Mouse (Mus musculus): Measurements from ENCODE around the gene Fhad1. TPM values are rescaled to one million over a fixed set of nuclear protein-coding genes. Genes with fewer than 3 reads are reported as not detected.

Fhad1 gene
- polyA plus RNA-seq, 1 experiment = 1.3 TPM

DNA sequence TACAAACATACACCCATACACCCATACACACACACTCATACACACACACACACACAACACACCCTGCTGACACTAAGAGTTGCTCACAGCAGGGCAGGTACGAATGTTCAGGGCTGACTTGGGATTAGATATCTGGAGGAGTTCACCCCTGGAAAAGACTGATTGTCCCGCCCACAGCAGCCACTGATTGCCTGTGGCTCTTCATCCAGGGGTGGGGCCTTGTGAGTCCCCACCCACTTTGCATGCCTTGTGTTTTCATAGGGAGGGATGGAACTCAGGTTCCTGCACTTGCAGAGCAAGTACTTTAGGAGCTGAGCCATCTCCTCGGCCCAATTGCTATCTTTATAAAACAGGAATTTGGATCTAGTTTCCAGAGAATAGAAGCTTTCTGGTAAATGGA lies 33.4 kb downstream of the Fhad1 start:
- H3K27ac ChIP-seq (ENCODE audit: control insufficient read depth, insufficient read depth, low read depth, low read length, poor library complexity) = no peak overlapping the region
- TF ChIP-seq CTCF (IDR thresholded peaks at IDR 0.05; ENCODE audit: control insufficient read depth, insufficient read depth, low read length) (no peak), POLR2A (IDR thresholded peaks at IDR 0.05; ENCODE audit: borderline replicate concordance, control insufficient read depth, low read depth, low read length) (no peak)
- no peaks in the 10 kb centered on the region for H3K4me1 ChIP-seq (ENCODE audit: control insufficient read depth, insufficient read depth, low read length)
- WGBS = 74% methylated on average over 3 of the region's 3 CpGs
- no peak overlapping the region for H3K4me3 ChIP-seq (replicated peaks; ENCODE audit: control insufficient read depth, low read depth, low read length)

DNA sequence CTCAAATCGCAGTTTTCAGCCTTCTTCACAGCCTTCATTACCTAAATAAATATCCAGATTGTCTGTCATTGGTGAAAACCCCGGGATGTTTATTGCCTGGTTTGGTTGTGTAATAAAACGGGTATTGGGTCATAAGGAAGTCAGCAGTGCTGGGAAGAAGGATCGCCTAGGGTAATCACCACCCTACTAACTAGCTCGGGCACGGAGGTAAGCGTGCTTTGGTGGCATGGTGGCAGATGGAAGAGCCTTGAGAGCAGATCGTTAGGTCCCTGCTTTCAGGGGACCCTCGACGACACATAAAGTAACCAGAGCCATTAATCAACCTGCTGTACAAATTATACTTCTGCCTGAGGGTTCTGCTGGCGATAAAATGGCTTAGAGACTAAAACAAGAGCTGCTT lies 36.3 kb downstream of the Fhad1 start:
- TF ChIP-seq CTCF (IDR thresholded peaks at IDR 0.05; ENCODE audit: control insufficient read depth, insufficient read depth, low read length) (no peak), POLR2A (IDR thresholded peaks at IDR 0.05; ENCODE audit: borderline replicate concordance, control insufficient read depth, low read depth, low read length) (no peak)
- WGBS = 44% methylated on average over 11 of the region's 11 CpGs
- H3K4me3 ChIP-seq (replicated peaks; ENCODE audit: control insufficient read depth, low read depth, low read length) = no peak overlapping the region
- H3K27ac ChIP-seq (ENCODE audit: control insufficient read depth, insufficient read depth, low read depth, low read length, poor library complexity) = no peak overlapping the region
- H3K4me1 ChIP-seq (ENCODE audit: control insufficient read depth, insufficient read depth, low read length) = no peaks in the 10 kb centered on the region

DNA sequence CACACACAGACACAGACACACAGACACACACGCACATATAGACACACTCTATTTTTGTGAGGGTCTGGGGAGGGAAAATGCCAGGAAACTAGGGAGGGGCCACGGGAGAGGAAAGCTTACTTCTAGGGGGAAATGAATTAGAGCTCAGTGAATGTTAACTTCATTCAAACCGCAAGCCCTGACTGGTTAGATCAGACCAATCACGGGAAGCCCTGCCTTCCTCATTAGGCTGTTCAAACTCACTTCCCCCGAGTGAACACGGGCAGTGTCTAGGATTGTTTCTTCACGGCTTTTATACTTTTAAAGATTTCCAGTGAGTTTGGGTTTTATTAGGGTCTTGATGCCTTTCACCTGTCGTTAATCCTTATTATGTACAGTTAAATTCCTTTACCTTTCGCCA lies 37.5 kb downstream of the Fhad1 start:
- Histone ChIP-seq H3K4me1 (ENCODE audit: control insufficient read depth, insufficient read depth, low read length) (no peaks in the 10 kb centered on the region), H3K27ac (ENCODE audit: control insufficient read depth, insufficient read depth, low read depth, low read length, poor library complexity) (no peak overlapping the region), H3K4me3 (replicated peaks; ENCODE audit: control insufficient read depth, low read depth, low read length) (no peak overlapping the region)
- WGBS = 11% methylated on average over 9 of the region's 9 CpGs
- TF ChIP-seq CTCF (IDR thresholded peaks at IDR 0.05; ENCODE audit: control insufficient read depth, insufficient read depth, low read length) (no peak), POLR2A (IDR thresholded peaks at IDR 0.05; ENCODE audit: borderline replicate concordance, control insufficient read depth, low read depth, low read length) (no peak)

DNA sequence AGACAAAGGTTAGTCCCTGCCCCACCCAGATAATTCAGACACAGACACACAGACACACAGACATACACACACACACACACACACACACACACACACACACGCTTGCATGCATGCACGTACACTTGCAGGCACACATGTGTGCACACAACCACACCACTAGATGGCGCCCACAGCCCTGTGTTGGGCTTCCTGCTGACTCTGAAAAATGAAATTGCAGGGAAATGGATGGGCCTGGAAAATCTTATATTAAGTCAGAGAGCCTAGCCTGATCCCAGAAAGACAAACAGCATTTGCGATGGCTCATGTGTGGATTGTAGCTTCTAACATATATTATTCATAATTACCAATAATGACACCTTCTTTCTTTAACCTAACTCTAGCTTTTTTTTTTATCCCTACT lies 38.7 kb downstream of the Fhad1 start:
- H3K4me3 ChIP-seq (replicated peaks; ENCODE audit: control insufficient read depth, low read depth, low read length) = no peak overlapping the region
- H3K27ac ChIP-seq (ENCODE audit: control insufficient read depth, insufficient read depth, low read depth, low read length, poor library complexity) = no peak overlapping the region
- TF ChIP-seq POLR2A (IDR thresholded peaks at IDR 0.05; ENCODE audit: borderline replicate concordance, control insufficient read depth, low read depth, low read length) (no peak), CTCF (IDR thresholded peaks at IDR 0.05; ENCODE audit: control insufficient read depth, insufficient read depth, low read length) (peak; percentile 73)
- WGBS = 33% methylated on average over 4 of the region's 4 CpGs
- no peaks in the 10 kb centered on the region for H3K4me1 ChIP-seq (ENCODE audit: control insufficient read depth, insufficient read depth, low read length)

DNA sequence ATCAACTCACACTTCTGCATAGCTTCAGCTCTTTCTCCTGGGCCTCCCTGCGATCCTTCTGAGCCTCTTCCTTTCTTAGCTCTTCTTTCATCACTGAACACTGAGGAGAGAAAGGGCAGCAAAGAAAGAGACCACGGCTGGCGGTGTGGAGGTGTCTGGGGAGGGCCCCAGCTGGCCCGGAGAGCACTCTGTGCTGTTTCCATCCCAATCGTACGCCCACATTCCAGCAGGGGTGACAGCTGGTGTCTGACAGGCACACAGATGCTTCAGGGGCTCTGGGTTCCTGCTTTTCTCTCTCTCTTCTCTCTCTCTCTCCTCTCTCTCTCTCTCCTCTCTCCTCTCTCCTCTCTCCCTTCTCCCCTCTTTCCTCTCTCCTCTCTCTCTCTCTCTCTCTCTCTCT lies 50.3 kb downstream of the Fhad1 start:
- no peaks in the 10 kb centered on the region; the same call in 1 of the 2 replicates for H3K4me1 ChIP-seq (ENCODE audit: control insufficient read depth, insufficient read depth, low read length)
- no peak overlapping the region for H3K27ac ChIP-seq (ENCODE audit: control insufficient read depth, insufficient read depth, low read depth, low read length, poor library complexity)
- no peak overlapping the region for H3K4me3 ChIP-seq (replicated peaks; ENCODE audit: control insufficient read depth, low read depth, low read length)
- TF ChIP-seq POLR2A (IDR thresholded peaks at IDR 0.05; ENCODE audit: borderline replicate concordance, control insufficient read depth, low read depth, low read length) = no peak
- TF ChIP-seq CTCF (IDR thresholded peaks at IDR 0.05; ENCODE audit: control insufficient read depth, insufficient read depth, low read length) = no peak
- 66% methylated on average over 6 of the region's 6 CpGs for WGBS

DNA sequence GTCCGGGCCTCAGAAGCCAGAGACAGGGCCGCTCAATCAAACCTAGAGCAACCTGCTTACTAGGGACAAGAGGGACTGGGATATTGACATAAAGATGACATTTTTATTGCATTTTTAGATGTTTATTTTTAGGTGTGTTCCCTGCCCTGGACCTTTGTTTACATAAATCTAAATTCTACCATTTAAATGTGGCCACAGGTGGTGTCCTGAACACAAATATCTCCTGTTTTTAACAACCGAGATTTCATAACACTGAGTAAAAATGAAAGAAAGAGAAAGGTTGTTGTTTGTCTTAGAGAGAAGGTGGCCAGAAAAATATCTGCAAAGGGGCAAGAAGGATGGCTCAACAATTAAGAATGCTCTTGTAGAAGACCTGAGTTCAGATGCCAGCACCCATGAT lies 51.0 kb downstream of the Fhad1 start:
- WGBS = 76% methylated on average over 3 of the region's 3 CpGs
- Histone ChIP-seq H3K27ac (ENCODE audit: control insufficient read depth, insufficient read depth, low read depth, low read length, poor library complexity) (no peak overlapping the region), H3K4me3 (replicated peaks; ENCODE audit: control insufficient read depth, low read depth, low read length) (no peak overlapping the region), H3K4me1 (ENCODE audit: control insufficient read depth, insufficient read depth, low read length) (no peaks in the 10 kb centered on the region; the same call in 1 of the 2 replicates)
- TF ChIP-seq CTCF (IDR thresholded peaks at IDR 0.05; ENCODE audit: control insufficient read depth, insufficient read depth, low read length) = no peak
- TF ChIP-seq POLR2A (IDR thresholded peaks at IDR 0.05; ENCODE audit: borderline replicate concordance, control insufficient read depth, low read depth, low read length) = no peak

DNA sequence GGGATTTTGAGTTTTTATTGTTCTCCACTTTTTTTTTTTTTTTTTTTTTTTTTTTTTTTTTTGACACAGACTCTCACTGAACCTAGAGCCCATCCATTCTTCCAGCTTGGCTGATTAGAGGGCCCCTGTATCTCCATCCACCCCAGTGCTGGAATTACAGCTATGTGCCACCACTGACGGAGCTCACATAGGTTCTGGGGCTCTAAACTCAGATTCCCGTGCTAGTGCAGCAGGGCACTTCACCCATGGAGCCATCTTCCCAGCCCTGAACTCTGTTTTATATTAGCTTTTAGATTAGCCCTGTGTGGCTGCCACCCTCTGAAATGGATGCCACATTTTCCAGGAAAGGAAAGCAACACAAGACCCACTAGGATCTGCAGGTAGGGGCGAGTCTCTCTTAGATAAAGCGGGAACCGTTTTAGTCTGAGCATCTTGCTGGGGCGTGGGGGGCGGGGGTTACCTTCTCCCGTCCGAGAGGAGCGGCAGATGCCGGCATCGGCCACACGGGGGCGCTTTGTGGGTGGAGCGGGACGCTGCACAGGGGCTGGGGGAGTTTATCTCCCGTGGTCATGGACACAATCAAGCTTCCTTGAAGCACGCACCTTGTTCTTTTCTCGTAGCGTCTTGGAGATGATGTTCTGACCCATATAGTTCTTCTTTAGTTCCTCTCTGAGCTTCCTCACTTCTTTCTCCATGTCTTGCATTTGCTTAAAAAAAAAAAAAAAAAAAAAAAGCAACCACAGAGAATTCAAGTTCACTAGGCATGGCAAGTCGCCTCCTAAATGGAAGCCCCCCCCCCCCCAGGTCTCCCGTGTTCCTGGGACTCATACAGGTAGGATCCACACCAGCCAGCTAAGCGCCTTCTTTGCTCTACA lies 51.8 kb downstream of the Fhad1 start:
- peak; percentile 65 for TF ChIP-seq CTCF (IDR thresholded peaks at IDR 0.05; ENCODE audit: control insufficient read depth, insufficient read depth, low read length)
- no peak for TF ChIP-seq POLR2A (IDR thresholded peaks at IDR 0.05; ENCODE audit: borderline replicate concordance, control insufficient read depth, low read depth, low read length)
- H3K4me3 ChIP-seq (replicated peaks; ENCODE audit: control insufficient read depth, low read depth, low read length) = no peak overlapping the region
- 8% methylated on average over 23 of the region's 23 CpGs for WGBS
- no peak overlapping the region for H3K27ac ChIP-seq (ENCODE audit: control insufficient read depth, insufficient read depth, low read depth, low read length, poor library complexity)
- no peaks in the 10 kb centered on the region; the same call in 1 of the 2 replicates for H3K4me1 ChIP-seq (ENCODE audit: control insufficient read depth, insufficient read depth, low read length)

DNA sequence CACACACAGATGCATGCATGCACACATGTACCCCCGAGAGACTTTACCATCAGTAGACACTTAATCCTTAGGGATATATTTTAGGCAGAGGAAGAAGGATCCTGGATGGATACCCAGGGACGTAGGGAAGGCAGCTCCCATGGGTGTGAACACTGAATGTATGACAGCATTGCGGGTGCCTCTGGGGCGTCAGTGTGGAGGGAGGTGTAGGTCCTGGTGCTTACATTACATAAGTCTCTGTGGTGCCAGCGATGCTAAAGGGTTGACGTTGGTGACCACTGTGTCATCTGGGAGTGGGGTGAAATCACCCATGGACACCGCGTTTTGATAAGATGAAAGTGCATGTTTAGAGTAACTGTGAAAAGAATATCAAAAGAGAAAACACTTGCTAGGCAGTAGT lies 54.8 kb downstream of the Fhad1 start:
- TF ChIP-seq POLR2A (IDR thresholded peaks at IDR 0.05; ENCODE audit: borderline replicate concordance, control insufficient read depth, low read depth, low read length) (no peak), CTCF (IDR thresholded peaks at IDR 0.05; ENCODE audit: control insufficient read depth, insufficient read depth, low read length) (no peak)
- Histone ChIP-seq H3K27ac (ENCODE audit: control insufficient read depth, insufficient read depth, low read depth, low read length, poor library complexity) (no peak overlapping the region), H3K4me1 (ENCODE audit: control insufficient read depth, insufficient read depth, low read length) (no peaks in the 10 kb centered on the region; the same call in 1 of the 2 replicates), H3K4me3 (replicated peaks; ENCODE audit: control insufficient read depth, low read depth, low read length) (no peak overlapping the region)
- WGBS = 42% methylated on average over 8 of the region's 8 CpGs

Data from bone marrow, adult 2 months (tissue).